Mouse (Mus musculus) MEL (cell line): ENCODE measurements around the gene Add1.

ENCODE experiments used
- CTCF ChIP-seq, 3 experiments: IDR thresholded peaks in 2 of 3; conservative IDR thresholded peaks in 1 of 3; 2 replicates each; pipeline ENCODE4 v1.5.1; 2011 to 2012; ENCODE audit warnings: low read length in 3 of 3, low read depth in 2 of 3, mild to moderate bottlenecking in 2 of 3, improper control_type of control experiment in 1 of 3, inconsistent platforms in 1 of 3, mixed read lengths in 1 of 3, moderate library complexity in 1 of 3; ENCODE audit not compliant: control insufficient read depth in 1 of 3, insufficient read depth in 1 of 3, poor library complexity in 1 of 3, severe bottlenecking in 1 of 3
- MAFK ChIP-seq: IDR thresholded peaks from 2 replicates; pipeline ENCODE4 v1.6.1; 2011; ENCODE audit warnings: low read depth, mild to moderate bottlenecking, low read length, improper control_type of control experiment, borderline replicate concordance
- MAZ ChIP-seq: IDR thresholded peaks from 2 replicates; pipeline ENCODE4 v1.6.1; 2012; ENCODE audit warnings: low read depth, mild to moderate bottlenecking, inconsistent platforms, low read length, improper control_type of control experiment
- POLR2A ChIP-seq, 2 experiments: IDR thresholded peaks; 2 replicates each; pipeline ENCODE4 v1.6.1; 2011 to 2012; ENCODE audit warnings: low read length in 2 of 2, mild to moderate bottlenecking in 2 of 2, control low read depth in 1 of 2, improper control_type of control experiment in 1 of 2, low read depth in 1 of 2, moderate library complexity in 1 of 2; ENCODE audit not compliant: control insufficient read depth in 1 of 2, insufficient read depth in 1 of 2, poor library complexity in 1 of 2
- TAL1 ChIP-seq: IDR thresholded peaks from 2 replicates; pipeline ENCODE4 v1.6.1; 2012; ENCODE audit warnings: mild to moderate bottlenecking, inconsistent platforms, low read length, moderate library complexity, mixed read lengths
- TBP ChIP-seq: IDR thresholded peaks from 2 replicates; pipeline ENCODE4 v1.8.0; 2011; ENCODE audit warnings: low read depth, low read length, improper control_type of control experiment
- USF1 ChIP-seq: IDR thresholded peaks from 2 replicates; pipeline ENCODE4 v1.6.1; 2014; ENCODE audit warnings: low read depth, mild to moderate bottlenecking, inconsistent platforms, low read length, improper control_type of control experiment, moderate library complexity
- ZC3H11A ChIP-seq: IDR thresholded peaks from 2 replicates; pipeline ENCODE4 v1.6.1; 2012; ENCODE audit warnings: low read depth, mild to moderate bottlenecking, inconsistent platforms, low read length, improper control_type of control experiment

DNA sequence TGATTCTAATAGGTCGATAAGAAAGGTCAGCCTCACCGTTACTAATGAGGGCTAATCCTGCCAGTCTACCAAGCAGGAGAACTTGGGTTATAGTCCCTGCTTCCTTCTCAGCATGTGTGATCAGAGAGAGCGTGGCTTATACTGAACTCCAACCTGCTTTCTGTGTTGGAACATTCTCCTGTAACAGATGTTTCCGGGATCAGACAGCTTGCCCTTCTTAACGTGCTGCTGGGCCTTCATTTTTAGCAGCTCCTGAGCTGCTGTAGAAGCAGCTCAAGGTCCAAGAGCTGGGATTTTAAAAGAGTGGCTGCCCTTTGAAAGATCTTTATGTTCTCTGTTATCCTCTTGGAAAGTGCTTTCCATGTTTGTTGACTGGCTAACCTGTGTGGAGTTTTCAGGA is 11.8 kb downstream of the Add1 start:
- TF ChIP-seq POLR2A (IDR thresholded peaks at IDR 0.05; ENCODE audit: control insufficient read depth in 1 of 2, insufficient read depth in 1 of 2, low read depth in 1 of 2, low read length in 2 of 2, poor library complexity in 1 of 2) (no peak), TBP (no peak), TAL1 (no peak), USF1 (no peak), CTCF (IDR thresholded peaks at IDR 0.05 in 2 of 3, conservative IDR thresholded peaks at IDR 0.05 in 1 of 3; ENCODE audit: control insufficient read depth in 1 of 3, insufficient read depth in 1 of 3, low read depth in 2 of 3, low read length in 3 of 3, poor library complexity in 1 of 3, severe bottlenecking in 1 of 3) (no peak), ZC3H11A (no peak), MAFK (no peak), MAZ (no peak)
